Mouse (Mus musculus): Measurements from ENCODE around the gene Foxl1.
A peak's percentile ranks its signal among the peaks of the same experiment; 100 is the strongest.

Gene Foxl1

GRCm38 (mm10) chr8:121092627-121093026 is 35.1 kb upstream of the Foxl1 start:
- peak; percentile 52 for DNase-seq (ENCODE audit: extremely low read depth, low read depth)

GRCm38 (mm10) chr8:121093496-121093895 is 34.2 kb upstream of the Foxl1 start:
- DNase-seq (ENCODE audit: extremely low read depth, low read depth), result no peak

- no peak for DNase-seq (ENCODE audit: extremely low read depth, low read depth)
Observed at GRCm38 (mm10) chr8:121104049-121104818, 23.5 kb upstream of the Foxl1 start.

- peak; percentile 92 for DNase-seq (ENCODE audit: extremely low read depth, low read depth)
Observed at GRCm38 (mm10) chr8:121107668-121108656, 19.8 kb upstream of the Foxl1 start, which contains the start of gene Mthfsd. Gene Mthfsd (minus strand): TSS chr8:121108392.

- no peak for DNase-seq (ENCODE audit: extremely low read depth, low read depth)
Observed at GRCm38 (mm10) chr8:121108657-121109056, 19.1 kb upstream of the Foxl1 start.

- no peak for DNase-seq (ENCODE audit: extremely low read depth, low read depth)
Observed at GRCm38 (mm10) chr8:121111145-121111907, 16.4 kb upstream of the Foxl1 start.

GRCm38 (mm10) chr8:121113261-121113660 is 14.5 kb upstream of the Foxl1 start:
- DNase-seq (ENCODE audit: extremely low read depth, low read depth), result peak; percentile 70

- no peak for DNase-seq (ENCODE audit: extremely low read depth, low read depth)
Observed at GRCm38 (mm10) chr8:121115136-121115535, 12.6 kb upstream of the Foxl1 start.

GRCm38 (mm10) chr8:121115948-121116347 is 11.8 kb upstream of the Foxl1 start, which contains the start of gene Foxc2:
Gene Foxc2 (plus strand): TSS chr8:121116171.
- peak; percentile 71 for DNase-seq (ENCODE audit: extremely low read depth, low read depth)

- DNase-seq (ENCODE audit: extremely low read depth, low read depth), result no peak
Observed at GRCm38 (mm10) chr8:121116591-121117185, 11.1 kb upstream of the Foxl1 start.

- no peak for DNase-seq (ENCODE audit: extremely low read depth, low read depth)
Observed at GRCm38 (mm10) chr8:121117186-121117651, 10.5 kb upstream of the Foxl1 start.

- no peak for DNase-seq (ENCODE audit: extremely low read depth, low read depth)
Observed at GRCm38 (mm10) chr8:121117906-121118305, 9.8 kb upstream of the Foxl1 start.

GRCm38 (mm10) chr8:121118634-121119420 is 8.9 kb upstream of the Foxl1 start:
- no peak for DNase-seq (ENCODE audit: extremely low read depth, low read depth)

- DNase-seq (ENCODE audit: extremely low read depth, low read depth), result no peak
Observed at GRCm38 (mm10) chr8:121119635-121120455, 7.9 kb upstream of the Foxl1 start.

GRCm38 (mm10) chr8:121120456-121121419 is 7.0 kb upstream of the Foxl1 start:
- no peak for DNase-seq (ENCODE audit: extremely low read depth, low read depth)

GRCm38 (mm10) chr8:121121704-121122103 is 6.0 kb upstream of the Foxl1 start:
- no peak for DNase-seq (ENCODE audit: extremely low read depth, low read depth)

- no peak for DNase-seq (ENCODE audit: extremely low read depth, low read depth)
Observed at GRCm38 (mm10) chr8:121122368-121122767, 5.4 kb upstream of the Foxl1 start.

GRCm38 (mm10) chr8:121123113-121123512 is 4.6 kb upstream of the Foxl1 start:
- no peak for DNase-seq (ENCODE audit: extremely low read depth, low read depth)

All from MEL-GATA-1-ER (cell line).